Mouse (Mus musculus): ENCODE measurements at regions not wholly inside any gene's neighbourhood (a gene's known extent, or its start where the extent isn't known, plus 50 kb on each side); places are given as distances from the start of the nearest gene placed in this dataset.

DNA sequence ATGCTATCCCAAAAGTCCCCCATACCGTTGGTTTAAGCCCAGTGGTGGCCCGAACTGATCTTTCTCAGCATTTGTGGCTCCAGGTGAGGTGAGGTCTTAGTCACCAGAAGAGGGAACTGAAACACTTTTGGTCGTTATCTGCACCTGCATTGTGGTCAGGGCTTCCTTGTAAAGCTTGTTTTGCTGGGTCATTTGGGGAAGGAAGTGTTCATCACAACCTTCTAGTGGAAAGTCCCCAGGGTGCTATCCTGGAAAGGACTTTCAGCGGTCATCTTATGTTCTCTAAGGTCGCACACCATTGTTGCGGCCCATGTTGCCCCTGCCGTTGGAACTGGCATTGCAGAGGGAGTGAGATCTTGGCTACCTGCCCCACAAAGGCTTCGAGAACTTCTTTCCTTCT is 651.5 kb upstream of the Pcdh9 start:
- ATAC-seq (replicated peaks in 1 of 2; ENCODE audit: insufficient read depth in 1 of 2, low FRiP score in 2 of 2, low TSS enrichment in 1 of 2, low read depth in 1 of 2, poor library complexity in 2 of 2, severe bottlenecking in 2 of 2): peak; percentile 45 to 46; a peak in 2 of 4 replicates

DNA sequence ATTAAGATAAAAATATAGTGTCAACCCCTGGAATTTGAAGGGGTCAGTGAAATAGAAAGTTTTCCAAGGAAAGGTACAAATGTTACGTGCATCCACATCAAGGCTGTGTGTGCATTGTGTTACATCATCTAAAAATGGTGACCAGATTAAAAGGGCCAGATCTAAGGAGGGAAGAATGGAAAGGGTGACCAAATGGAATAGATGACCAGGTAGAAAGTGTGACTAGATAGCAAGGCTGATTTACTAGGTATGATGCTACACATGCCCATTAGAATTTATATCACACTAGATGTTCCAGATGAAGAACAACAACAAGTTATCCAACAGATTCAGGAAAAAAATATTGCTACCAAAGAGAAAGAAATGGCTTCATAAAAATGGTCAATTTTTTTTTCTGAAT is 635.2 kb upstream of the Pcdh9 start:
- no peak for ATAC-seq (replicated peaks in 1 of 2; ENCODE audit: insufficient read depth in 1 of 2, low FRiP score in 2 of 2, low TSS enrichment in 1 of 2, low read depth in 1 of 2, poor library complexity in 2 of 2, severe bottlenecking in 2 of 2)

DNA sequence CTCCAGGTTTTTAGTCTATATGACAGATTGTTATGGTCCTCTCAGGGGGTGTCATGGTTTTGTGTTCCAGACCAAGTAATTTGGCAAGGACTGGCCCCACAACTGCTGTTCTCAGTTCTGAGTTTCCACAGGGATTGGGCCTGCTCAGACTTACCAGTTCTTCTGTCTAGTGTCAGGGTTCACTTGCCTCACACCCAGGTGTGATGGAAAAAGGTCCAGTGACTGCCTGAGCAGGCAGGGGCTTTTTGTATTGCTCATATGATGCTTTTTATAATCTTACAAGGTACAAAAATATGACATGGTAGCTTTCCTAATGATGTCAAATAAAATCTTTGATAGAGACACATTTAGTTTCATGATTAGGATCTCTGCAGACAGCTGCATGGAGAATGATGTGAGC is 634.8 kb upstream of the Pcdh9 start:
- no peak for ATAC-seq (replicated peaks in 1 of 2; ENCODE audit: insufficient read depth in 1 of 2, low FRiP score in 2 of 2, low TSS enrichment in 1 of 2, low read depth in 1 of 2, poor library complexity in 2 of 2, severe bottlenecking in 2 of 2)

DNA sequence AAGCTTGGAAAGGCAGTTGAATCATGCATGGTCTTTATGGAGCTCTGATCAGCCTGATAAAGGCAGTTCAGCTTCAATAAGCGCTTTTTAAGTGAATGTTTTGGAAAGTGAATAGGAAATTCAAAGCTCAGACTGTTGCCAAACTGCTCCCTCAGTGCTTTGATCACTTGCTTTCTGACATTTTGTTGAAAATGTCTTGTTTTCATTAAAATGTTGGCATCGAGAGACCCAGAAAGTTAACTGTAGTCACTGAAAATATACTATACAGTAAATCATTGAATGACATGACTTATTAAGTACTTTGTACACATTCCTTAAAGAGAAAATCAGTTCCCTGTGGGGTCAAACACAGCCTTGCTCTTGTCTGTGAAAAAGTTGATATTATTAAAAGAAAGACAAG is 631.5 kb upstream of the Pcdh9 start:
- no peak for ATAC-seq (replicated peaks in 1 of 2; ENCODE audit: insufficient read depth in 1 of 2, low FRiP score in 2 of 2, low TSS enrichment in 1 of 2, low read depth in 1 of 2, poor library complexity in 2 of 2, severe bottlenecking in 2 of 2)

DNA sequence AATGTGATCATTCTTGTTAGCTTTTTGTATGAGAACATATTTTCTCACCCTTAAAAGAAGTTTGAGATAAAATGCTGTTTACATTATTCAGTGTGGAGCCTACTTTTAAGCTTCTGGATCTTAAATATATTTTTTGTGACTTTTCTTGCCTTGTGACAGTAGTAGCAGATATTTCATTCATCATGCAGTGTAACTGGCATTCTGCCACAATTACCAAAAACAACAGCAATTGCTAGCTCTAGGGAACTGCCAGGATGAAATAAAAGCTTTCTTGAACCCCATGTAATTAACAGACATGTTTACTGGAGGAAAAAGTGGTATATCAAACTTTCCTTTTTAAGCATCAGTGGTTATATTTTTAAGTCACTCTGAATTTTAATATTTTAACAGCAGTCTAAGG is 600.9 kb upstream of the Pcdh9 start:
- no peak for ATAC-seq (replicated peaks in 1 of 2; ENCODE audit: insufficient read depth in 1 of 2, low FRiP score in 2 of 2, low TSS enrichment in 1 of 2, low read depth in 1 of 2, poor library complexity in 2 of 2, severe bottlenecking in 2 of 2)

DNA sequence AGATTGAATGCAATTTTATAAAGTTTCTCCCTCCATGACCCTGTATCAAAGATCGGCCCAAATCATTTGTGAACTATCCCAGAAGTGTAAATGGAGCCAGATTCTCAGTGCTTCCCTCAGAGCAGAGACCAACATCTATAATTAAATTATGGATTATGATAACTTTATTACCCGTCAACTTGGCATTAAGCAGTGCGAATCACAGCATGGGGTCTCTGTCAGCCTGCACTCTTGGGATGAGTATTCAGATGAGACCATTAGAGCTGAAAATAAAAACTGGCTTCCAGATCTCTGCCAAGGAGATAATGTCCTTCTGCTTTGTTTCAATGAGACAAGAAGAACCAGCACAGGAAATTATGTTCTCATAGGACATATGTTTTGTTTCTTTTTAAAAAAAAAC is 585.4 kb upstream of the Pcdh9 start:
- no peak for ATAC-seq (replicated peaks in 1 of 2; ENCODE audit: insufficient read depth in 1 of 2, low FRiP score in 2 of 2, low TSS enrichment in 1 of 2, low read depth in 1 of 2, poor library complexity in 2 of 2, severe bottlenecking in 2 of 2)

DNA sequence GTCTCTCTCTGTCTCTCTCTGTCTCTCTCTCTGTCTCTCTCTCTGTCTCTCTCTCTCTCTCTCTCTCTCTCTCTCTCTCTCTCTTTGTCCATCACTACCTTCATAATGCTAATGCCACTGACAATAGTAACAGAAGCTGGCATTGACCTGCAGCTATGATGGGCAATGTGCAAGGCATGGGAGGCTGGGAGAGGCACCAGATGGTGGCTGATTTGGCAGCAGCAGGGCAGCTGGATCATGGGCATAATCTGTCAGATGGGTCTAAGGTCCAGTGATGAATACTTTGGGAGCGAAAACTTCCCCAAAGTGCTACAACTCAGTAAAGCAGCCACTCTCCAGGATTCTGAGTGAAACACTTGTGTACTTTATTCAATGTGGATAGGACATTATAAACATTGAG is 582.7 kb upstream of the Pcdh9 start:
- ATAC-seq (replicated peaks in 1 of 2; ENCODE audit: insufficient read depth in 1 of 2, low FRiP score in 2 of 2, low TSS enrichment in 1 of 2, low read depth in 1 of 2, poor library complexity in 2 of 2, severe bottlenecking in 2 of 2): no peak

DNA sequence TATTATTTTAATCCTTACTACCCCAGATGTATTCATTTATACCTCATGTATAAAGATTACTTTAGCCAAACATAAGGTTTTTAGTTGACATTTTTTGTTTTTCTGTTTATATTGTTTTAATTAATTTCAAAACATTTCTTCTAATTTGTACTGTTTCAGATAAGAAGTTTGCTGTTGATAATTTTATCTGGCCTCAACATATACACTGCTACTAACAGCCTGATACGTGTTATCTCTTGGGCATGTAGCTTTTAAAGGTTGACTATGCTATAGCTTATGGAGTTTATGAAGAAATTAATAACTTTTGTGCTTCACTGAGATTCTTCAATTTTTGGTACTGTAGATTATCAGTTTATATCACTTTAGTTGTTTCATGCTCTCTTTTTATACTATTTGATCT is 555.5 kb upstream of the Pcdh9 start:
- no peak for ATAC-seq (replicated peaks in 1 of 2; ENCODE audit: insufficient read depth in 1 of 2, low FRiP score in 2 of 2, low TSS enrichment in 1 of 2, low read depth in 1 of 2, poor library complexity in 2 of 2, severe bottlenecking in 2 of 2)

DNA sequence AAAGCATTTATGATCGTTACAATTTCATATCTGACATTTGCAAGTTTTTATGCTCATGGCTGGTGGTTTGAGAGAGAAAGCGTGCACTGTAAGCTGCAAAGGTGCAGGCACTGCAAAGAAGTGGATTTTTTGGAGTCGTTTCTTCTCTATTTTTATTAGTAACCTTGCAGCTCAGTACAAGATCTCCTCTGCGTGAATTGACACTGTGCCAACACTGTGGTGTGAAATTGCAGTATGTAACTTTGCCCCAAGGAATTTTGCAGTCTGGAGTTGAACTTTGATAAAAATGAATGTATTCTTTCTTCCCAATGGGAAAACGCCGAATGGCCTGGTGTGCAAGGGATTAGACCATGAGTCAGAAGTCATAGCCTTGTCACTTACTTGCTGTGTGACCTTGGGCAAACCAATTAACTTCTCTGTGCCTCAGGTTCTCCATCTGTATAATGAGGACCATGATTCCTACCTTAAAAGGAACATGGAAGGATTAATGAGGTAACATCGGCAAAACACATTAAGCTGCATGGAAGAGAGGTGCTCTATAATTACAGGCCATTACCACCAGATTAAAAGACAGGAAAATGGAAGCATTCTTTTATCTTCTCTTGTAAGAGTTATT is 543.0 kb upstream of the Pcdh9 start:
- ATAC-seq (replicated peaks in 1 of 2; ENCODE audit: insufficient read depth in 1 of 2, low FRiP score in 2 of 2, low TSS enrichment in 1 of 2, low read depth in 1 of 2, poor library complexity in 2 of 2, severe bottlenecking in 2 of 2): no peak

DNA sequence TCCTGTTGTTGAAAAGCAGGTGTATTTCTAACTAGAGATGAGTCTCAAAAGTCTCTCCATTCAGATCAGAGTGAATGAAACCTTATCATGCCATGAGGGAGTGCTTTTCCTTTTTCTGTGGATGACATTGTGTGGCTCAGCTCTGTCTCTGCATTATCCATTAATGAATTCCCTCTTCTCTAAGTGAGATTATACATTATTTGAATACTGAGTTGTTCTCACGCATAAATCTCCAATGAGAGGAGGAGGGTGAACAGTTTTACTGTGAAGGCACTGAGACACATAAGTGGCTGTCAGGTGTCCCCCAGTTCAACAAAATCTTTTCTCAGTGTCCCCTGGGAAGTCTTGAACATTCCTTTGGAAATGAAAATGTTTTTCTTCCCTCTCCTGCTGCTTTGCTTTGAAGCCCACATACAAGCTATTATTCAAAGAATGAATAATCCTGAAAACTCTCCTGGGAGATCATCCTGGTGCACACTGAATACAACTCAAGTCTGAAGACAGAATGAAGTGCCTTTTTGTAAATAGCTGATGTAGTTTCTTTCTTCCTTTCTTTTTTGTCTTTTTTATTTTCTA is 537.2 kb upstream of the Pcdh9 start:
- no peak for ATAC-seq (replicated peaks in 1 of 2; ENCODE audit: insufficient read depth in 1 of 2, low FRiP score in 2 of 2, low TSS enrichment in 1 of 2, low read depth in 1 of 2, poor library complexity in 2 of 2, severe bottlenecking in 2 of 2)
